Mouse (Mus musculus) embryonic fibroblast, embryonic 13.5 days (primary cell): ENCODE results near the gene Paxx. TPM values are rescaled to one million over a fixed set of nuclear protein-coding genes. Genes with fewer than 3 reads are reported as not detected.

Experiments
- H3K27ac ChIP-seq: 2 replicates; pipeline ENCODE4 v1.5.1; 2012; ENCODE audit warnings: low read length, control low read depth, inconsistent platforms; ENCODE audit not compliant: insufficient read depth
- H3K4me1 ChIP-seq: 2 replicates; pipeline ENCODE4 v1.6.1; 2011; ENCODE audit warnings: low read length; ENCODE audit not compliant: control insufficient read depth, insufficient read depth
- H3K4me3 ChIP-seq: 2 replicates; pipeline ENCODE4 v1.5.1; 2011; ENCODE audit warnings: mild to moderate bottlenecking, control low read depth, low read length; ENCODE audit not compliant: insufficient read depth
- CTCF ChIP-seq: IDR thresholded peaks from 2 replicates; pipeline ENCODE4 v1.5.1; 2011; ENCODE audit warnings: mild to moderate bottlenecking, control low read depth, low read length, moderate library complexity, borderline replicate concordance; ENCODE audit not compliant: insufficient read depth
- POLR2A ChIP-seq: IDR thresholded peaks from 2 replicates; pipeline ENCODE4 v1.6.1; 2011; ENCODE audit warnings: low read depth, mild to moderate bottlenecking, control low read depth, low read length, moderate library complexity
- polyA plus RNA-seq: library from polyadenylated mRNA; stranded (reverse); fragments of >200 nt; gene quantifications from 2 replicates; pipeline ENCODE4 v1.2.4, GENCODE M21; 2011; ENCODE audit warnings: low read depth; ENCODE audit not compliant: missing spikeins, insufficient read length

Gene Paxx
- polyA plus RNA-seq, 1 experiment, result 13.6 TPM

- no peak overlapping the region for H3K4me3 ChIP-seq
Observed at GRCm38 (mm10) chr2:25408908-25409307, 52.0 kb downstream of the Paxx start.

More at GRCm38 (mm10) chr2:25408908-25409307, 52.0 kb downstream of the Paxx start:
- Histone ChIP-seq H3K4me1 (no peaks in the 10 kb centered on the region), H3K27ac (no peak overlapping the region)
- TF ChIP-seq POLR2A (no peak), CTCF (no peak)

Other genes starting within 250 kb of the Paxx start
- 38.8 and 42.3 TPM in 2 replicates for gene Nelfb, start 249.6 kb downstream of the Paxx start, polyA plus RNA-seq
- not detected in 2 replicates for gene Stpg3, start 246.5 kb downstream of the Paxx start, polyA plus RNA-seq
- not detected in 2 replicates for gene Fam166a, start 242.3 kb downstream of the Paxx start, polyA plus RNA-seq
- 209 and 237 TPM in 2 replicates for gene Tubb4b, start 236.4 kb downstream of the Paxx start, polyA plus RNA-seq
- not detected in 2 replicates for gene Slc34a3, start 226.7 kb downstream of the Paxx start, polyA plus RNA-seq
- not detected in 2 replicates for gene Rnf224, start 224.3 kb downstream of the Paxx start, polyA plus RNA-seq
- gene Rnf208, start 218.8 kb downstream of the Paxx start, polyA plus RNA-seq, result 0.42 TPM in 1 of 2 replicates, not detected in the other
- not detected in 2 replicates for gene Cysrt1, start 218.6 kb downstream of the Paxx start, polyA plus RNA-seq
- gene AL732309.1, start 214.2 kb downstream of the Paxx start, polyA plus RNA-seq, result 2.3 TPM in 1 of 2 replicates, not detected in the other
- gene Tmem203, start 205.7 kb downstream of the Paxx start, polyA plus RNA-seq, result 11.6 and 15.3 TPM in 2 replicates
- 7.1 and 9.5 TPM in 2 replicates for gene Tprn, start 198.5 kb downstream of the Paxx start, polyA plus RNA-seq
- gene Ssna1, start 188.7 kb downstream of the Paxx start, polyA plus RNA-seq, result 46.2 and 49.4 TPM in 2 replicates
- 93.8 and 95.3 TPM in 2 replicates for gene Anapc2, start 188.6 kb downstream of the Paxx start, polyA plus RNA-seq
- not detected in 2 replicates for gene Tmem210, start 172.9 kb downstream of the Paxx start, polyA plus RNA-seq
- gene Lrrc26, start 171.2 kb downstream of the Paxx start, polyA plus RNA-seq, result not detected in 2 replicates
- 1.6 and 1.7 TPM in 2 replicates for gene Grin1, start 141.9 kb downstream of the Paxx start, polyA plus RNA-seq
- gene Man1b1, start 128.8 kb downstream of the Paxx start, polyA plus RNA-seq, result 41.1 and 70.7 TPM in 2 replicates
- gene Dpp7, start 104.7 kb downstream of the Paxx start, polyA plus RNA-seq, result 29.9 and 32.9 TPM in 2 replicates
- gene Uap1l1, start 95.4 kb downstream of the Paxx start, polyA plus RNA-seq, result 40.0 and 42.2 TPM in 2 replicates
- gene Sapcd2, start 88.8 kb downstream of the Paxx start, polyA plus RNA-seq, result 3.3 and 5.2 TPM in 2 replicates
- 0.33 and 2.2 TPM in 2 replicates for gene Entpd2, start 65.2 kb downstream of the Paxx start, polyA plus RNA-seq
- 86.0 and 107 TPM in 2 replicates for gene Npdc1, start 61.7 kb downstream of the Paxx start, polyA plus RNA-seq
- not detected in 2 replicates for gene Fut7, start 37.8 kb downstream of the Paxx start, polyA plus RNA-seq
- gene Abca2, start 32.4 kb downstream of the Paxx start, polyA plus RNA-seq, result 7.8 and 12.1 TPM in 2 replicates
- not detected in 2 replicates for gene Clic3, start 4.3 kb downstream of the Paxx start, polyA plus RNA-seq
- not detected in 2 replicates for gene Ptgds, start 9.0 kb upstream of the Paxx start, polyA plus RNA-seq
- gene Lcn12, start 32.8 kb upstream of the Paxx start, polyA plus RNA-seq, result not detected in 2 replicates
- gene Fbxw5, start 39.7 kb upstream of the Paxx start, polyA plus RNA-seq, result 28.0 and 40.7 TPM in 2 replicates
- 0.91 and 1.2 TPM in 2 replicates for gene C8g, start 40.6 kb upstream of the Paxx start, polyA plus RNA-seq
- 11.5 and 13.1 TPM in 2 replicates for gene Traf2, start 85.8 kb upstream of the Paxx start, polyA plus RNA-seq
- 102 and 122 TPM in 2 replicates for gene Edf1, start 96.8 kb upstream of the Paxx start, polyA plus RNA-seq
- gene Mamdc4, start 113.8 kb upstream of the Paxx start, polyA plus RNA-seq, result 0.45 and 1.0 TPM in 2 replicates
- 33.0 and 46.4 TPM in 2 replicates for gene Phpt1, start 114.1 kb upstream of the Paxx start, polyA plus RNA-seq
- 0.17 and 0.25 TPM in 2 replicates for gene Ajm1, start 120.7 kb upstream of the Paxx start, polyA plus RNA-seq
- gene Rabl6, start 147.4 kb upstream of the Paxx start, polyA plus RNA-seq, result 51.0 and 63.2 TPM in 2 replicates
- gene Ccdc183, start 156.6 kb upstream of the Paxx start, polyA plus RNA-seq, result not detected in 2 replicates
- gene Tmem141, start 160.9 kb upstream of the Paxx start, polyA plus RNA-seq, result 17.3 and 18.3 TPM in 2 replicates
- not detected in 2 replicates for gene Fcna, start 166.9 kb upstream of the Paxx start, polyA plus RNA-seq
- gene Lcn8, start 192.0 kb upstream of the Paxx start, polyA plus RNA-seq, result not detected in 2 replicates
- not detected in 2 replicates for gene Lcn5, start 196.9 kb upstream of the Paxx start, polyA plus RNA-seq
- not detected in 2 replicates for gene Lcn6, start 215.7 kb upstream of the Paxx start, polyA plus RNA-seq
- not detected in 2 replicates for gene Lcn10, start 221.6 kb upstream of the Paxx start, polyA plus RNA-seq
- gene Obp2a, start 238.9 kb upstream of the Paxx start, polyA plus RNA-seq, result not detected in 2 replicates
- gene Bmyc, start 245.6 kb upstream of the Paxx start, polyA plus RNA-seq, result 14.4 and 21.2 TPM in 2 replicates